Mouse (Mus musculus) layer of hippocampus, postnatal 36 days (tissue): ENCODE results near the gene Lyrm2. TPM values are rescaled to one million over a fixed set of nuclear protein-coding genes. Genes with fewer than 3 reads are reported as not detected.

Source experiments
- total RNA-seq, 2 experiments: library from RNA; stranded (reverse); gene quantifications; 2 replicates each; pipeline ENCODE4 v1.2.3; 2021

The Lyrm2 gene
- total RNA-seq, 2 experiments from 2014 or later: 36.2 to 37.0 TPM

Other genes with a start within 250 kb of the Lyrm2 start
- not detected for gene Gja10, start 197.5 kb upstream of the Lyrm2 start, total RNA-seq
- 10 to 100 TPM; 11.8 to 11.9 TPM for gene Casp8ap2, start 184.8 kb upstream of the Lyrm2 start, total RNA-seq
- 10 to 100 TPM; 37.9 to 41.0 TPM for gene Mdn1, start 143.1 kb upstream of the Lyrm2 start, total RNA-seq
- 10 to 100 TPM; 39.4 to 43.2 TPM for gene Ankrd6, start 150.6 kb downstream of the Lyrm2 start, total RNA-seq
- 10 to 100 TPM; 59.8 to 65.4 TPM for gene Rragd, start 182.8 kb downstream of the Lyrm2 start, total RNA-seq
- 100 to 1,000 TPM in 1 of 2 experiments, 10 to 100 TPM in 1; 98.5 to 104 TPM for gene Ube2j1, start 231.2 kb downstream of the Lyrm2 start, total RNA-seq